Mouse (Mus musculus): ENCODE measurements around the gene Plcb3. TPM values are rescaled to one million over a fixed set of nuclear protein-coding genes. Genes with fewer than 3 reads are reported as not detected.

Plcb3 gene
- polyA plus RNA-seq, 1 experiment from 2014 or later, result 40.0 TPM

- no CpG with 5 or more reads among the region's 2 CpGs for WGBS
- Histone ChIP-seq H3K9me3 (no peaks in the 10 kb centered on the region), H3K4me2 (replicated peaks) (no peak overlapping the region), H3K9ac (no peak overlapping the region), H3K4me3 (no peak overlapping the region), H3K27me3 (peaks cover 98% of the 10 kb centered on the region), H3K4me1 (peaks cover 21% of the 10 kb centered on the region), H3K36me3 (no peaks in the 10 kb centered on the region), H3K27ac (no peak overlapping the region)
- ATAC-seq (ENCODE audit: low FRiP score, low read depth), result no peak
These were observed 45.3 kb downstream of the Plcb3 start for GRCm38 (mm10) chr19:6931002-6931401.

- no peak for ATAC-seq (ENCODE audit: low FRiP score, low read depth)
- Histone ChIP-seq H3K4me2 (replicated peaks) (peak overlapping the region; percentile 54), H3K4me3 (0 out of 2 replicates have a peak overlapping the region, but pooled peaks have one; percentile 31), H3K27ac (no peak overlapping the region), H3K4me1 (peaks cover 24% of the 10 kb centered on the region), H3K9me3 (no peaks in the 10 kb centered on the region), H3K27me3 (peaks cover 98% of the 10 kb centered on the region), H3K9ac (no peak overlapping the region), H3K36me3 (no peaks in the 10 kb centered on the region)
- WGBS, result 9% methylated on average over 8 of the region's 9 CpGs
These were observed 48.2 kb downstream of the Plcb3 start for GRCm38 (mm10) chr19:6928080-6928479.

- Histone ChIP-seq H3K4me2 (replicated peaks) (peak overlapping the region; percentile 54), H3K4me3 (peak overlapping the region; percentile 31), H3K27ac (no peak overlapping the region), H3K9ac (peak overlapping the region; percentile 45; the same call in 1 of the 2 replicates), H3K36me3 (no peaks in the 10 kb centered on the region), H3K4me1 (peaks cover 31% of the 10 kb centered on the region), H3K27me3 (peaks cover 92% of the 10 kb centered on the region), H3K9me3 (no peaks in the 10 kb centered on the region)
- 12% methylated on average over 26 of the region's 26 CpGs for WGBS
- no peak for ATAC-seq (ENCODE audit: low FRiP score, low read depth)
These were observed 49.6 kb downstream of the Plcb3 start for GRCm38 (mm10) chr19:6926559-6927255.

- Histone ChIP-seq H3K27ac (no peak overlapping the region), H3K27me3 (peaks cover 82% of the 10 kb centered on the region), H3K36me3 (no peaks in the 10 kb centered on the region), H3K4me3 (peak overlapping the region; percentile 30), H3K4me1 (peaks cover 35% of the 10 kb centered on the region), H3K9ac (no peak overlapping the region; the same call in 1 of the 2 replicates), H3K9me3 (no peaks in the 10 kb centered on the region), H3K4me2 (replicated peaks) (peak overlapping the region; percentile 48)
- 8% methylated on average over 40 of the region's 40 CpGs for WGBS
- no peak for ATAC-seq (ENCODE audit: low FRiP score, low read depth)
These were observed 50.5 kb downstream of the Plcb3 start for GRCm38 (mm10) chr19:6925611-6926329.

- Histone ChIP-seq H3K4me2 (replicated peaks) (peak within 1 kb of the TSS; percentile 48), H3K36me3 (no peaks in the 10 kb centered on the region), H3K9me3 (no peaks in the 10 kb centered on the region), H3K9ac (peak within 1 kb of the TSS; percentile 36), H3K4me3 (peak within 1 kb of the TSS; percentile 30), H3K4me1 (peaks cover 40% of the 10 kb centered on the region), H3K27me3 (peaks cover 77% of the 10 kb centered on the region), H3K27ac (no peak within 1 kb of the TSS)
- ATAC-seq (ENCODE audit: low FRiP score, low read depth), result no peak
- 2% methylated on average over 9 of the region's 9 CpGs for WGBS
These were observed 51.0 kb downstream of the Plcb3 start, which contains the start of gene Catsperz for GRCm38 (mm10) chr19:6925307-6925573. Gene Catsperz (minus strand): TSS chr19:6925380.

GRCm38 (mm10) chr19:6924461-6925306 lies 51.6 kb downstream of the Plcb3 start:
- Histone ChIP-seq H3K36me3 (no peaks in the 10 kb centered on the region), H3K27me3 (peaks cover 72% of the 10 kb centered on the region), H3K9me3 (no peaks in the 10 kb centered on the region), H3K9ac (peak overlapping the region; percentile 36), H3K27ac (no peak overlapping the region), H3K4me1 (peaks cover 43% of the 10 kb centered on the region), H3K4me2 (replicated peaks) (peak overlapping the region; percentile 48), H3K4me3 (peak overlapping the region; percentile 30)
- WGBS, result 4% methylated on average over 39 of the region's 39 CpGs
- ATAC-seq (ENCODE audit: low FRiP score, low read depth), result no peak

GRCm38 (mm10) chr19:6922901-6923735 lies 53.2 kb downstream of the Plcb3 start:
- Histone ChIP-seq H3K9ac (no peak overlapping the region), H3K36me3 (no peaks in the 10 kb centered on the region), H3K4me2 (replicated peaks) (peak overlapping the region; percentile 92), H3K4me3 (peak overlapping the region; percentile 78; the same call in 1 of the 2 replicates), H3K27me3 (peaks cover 57% of the 10 kb centered on the region), H3K9me3 (no peaks in the 10 kb centered on the region), H3K27ac (no peak overlapping the region), H3K4me1 (peaks cover 43% of the 10 kb centered on the region)
- ATAC-seq (ENCODE audit: low FRiP score, low read depth), result no peak
- WGBS, result 61% methylated on average over 6 of the region's 6 CpGs

GRCm38 (mm10) chr19:6921647-6922567 lies 54.4 kb downstream of the Plcb3 start, which contains the start of gene Esrra:
Gene Esrra (minus strand): TSS chr19:6921813.
- peak within 1 kb of the TSS; percentile 74 for H3K9ac ChIP-seq
- no peaks in the 10 kb centered on the region for H3K36me3 ChIP-seq
- H3K27ac ChIP-seq, result peak within 1 kb of the TSS; percentile 22; the same call in 1 of the 2 replicates
- peaks cover 39% of the 10 kb centered on the region for H3K4me1 ChIP-seq
- no peaks in the 10 kb centered on the region for H3K9me3 ChIP-seq
- peaks cover 45% of the 10 kb centered on the region for H3K27me3 ChIP-seq
- peak within 1 kb of the TSS; percentile 78 for H3K4me3 ChIP-seq
- H3K4me2 ChIP-seq (replicated peaks), result peak within 1 kb of the TSS; percentile 92
- under 1% methylated on average over 58 of the region's 66 CpGs for whole genome bisulfite sequencing
- ATAC-seq (ENCODE audit: low FRiP score, low read depth), result peak; percentile 94

GRCm38 (mm10) chr19:6920741-6921636 lies 55.3 kb downstream of the Plcb3 start:
- Histone ChIP-seq H3K4me3 (peak overlapping the region; percentile 78), H3K27ac (peak overlapping the region; percentile 22; the same call in 1 of the 2 replicates), H3K36me3 (no peaks in the 10 kb centered on the region), H3K9me3 (no peaks in the 10 kb centered on the region), H3K9ac (peak overlapping the region; percentile 74), H3K4me2 (replicated peaks) (peak overlapping the region; percentile 92), H3K27me3 (peaks cover 36% of the 10 kb centered on the region), H3K4me1 (peaks cover 33% of the 10 kb centered on the region)
- WGBS, result 2% methylated on average over 47 of the region's 48 CpGs
- no peak for ATAC-seq (ENCODE audit: low FRiP score, low read depth)

Data from limb, embryonic 13.5 days (tissue).